Mouse (Mus musculus) intestine, embryonic 15.5 days (tissue): ENCODE data around the gene Fam210b. TPM values are rescaled to one million over a fixed set of nuclear protein-coding genes. Genes with fewer than 3 reads are reported as not detected.
"Not testable (repeated sequence)": the region's sequence is repeated elsewhere in the genome, so short reads cannot be mapped to it uniquely, and the experiment has no call there.

ENCODE experiments used
- ATAC-seq: fragments of 200-750 bp; cut with Nextera tagmentation; 2 replicates; pipeline ENCODE4 v1.8.0; 2017; ENCODE audit warnings: moderate TSS enrichment, moderate library complexity
- H3K27ac ChIP-seq: fragments of 300-500 bp; sonication (generic); 2 replicates; pipeline ENCODE4 v1.5.1; 2015; ENCODE audit warnings: mild to moderate bottlenecking, inconsistent platforms
- H3K27me3 ChIP-seq: fragments of 300-500 bp; sonication (generic); replicated peaks from 2 replicates; pipeline ENCODE4 v1.6.1; 2015; ENCODE audit warnings: inconsistent platforms
- H3K36me3 ChIP-seq: fragments of 300-500 bp; sonication (generic); 2 replicates; pipeline ENCODE4 v1.6.1; 2015; ENCODE audit warnings: inconsistent platforms
- H3K4me1 ChIP-seq: fragments of 300-500 bp; sonication (generic); replicated peaks from 2 replicates; pipeline ENCODE4 v1.6.1; 2015; ENCODE audit warnings: inconsistent platforms
- H3K4me2 ChIP-seq: fragments of 300-500 bp; sonication (generic); replicated peaks from 2 replicates; pipeline ENCODE4 v1.6.1; 2015; ENCODE audit warnings: mild to moderate bottlenecking, inconsistent platforms
- H3K4me3 ChIP-seq: fragments of 300-500 bp; sonication (generic); replicated peaks from 2 replicates; pipeline ENCODE4 v1.5.1; 2015; ENCODE audit warnings: inconsistent platforms
- H3K9ac ChIP-seq: fragments of 300-500 bp; sonication (generic); 2 replicates; pipeline ENCODE4 v1.6.1; 2015; ENCODE audit warnings: inconsistent platforms
- H3K9me3 ChIP-seq: fragments of 300-500 bp; sonication (generic); 2 replicates; pipeline ENCODE4 v1.6.1; 2016; ENCODE audit warnings: inconsistent platforms
- WGBS: fragments of 180-500 bp; shearing (Covaris S2); methylation state at CpG from one replicate; pipeline ENCODE4 v1.1.7; 2015; 5-methylcytosine and 5-hydroxymethylcytosine counted together
- polyA plus RNA-seq: library from polyadenylated mRNA; unstranded; fragments of >200 nt; fragmentation: Nextera tagmentation; extraction: Ambion mirVana; gene quantifications from 2 replicates; pipeline ENCODE4 v1.2.1, GENCODE M21; 2015

The Fam210b gene
- 14.5 and 15.1 TPM in 2 replicates for polyA plus RNA-seq

DNA sequence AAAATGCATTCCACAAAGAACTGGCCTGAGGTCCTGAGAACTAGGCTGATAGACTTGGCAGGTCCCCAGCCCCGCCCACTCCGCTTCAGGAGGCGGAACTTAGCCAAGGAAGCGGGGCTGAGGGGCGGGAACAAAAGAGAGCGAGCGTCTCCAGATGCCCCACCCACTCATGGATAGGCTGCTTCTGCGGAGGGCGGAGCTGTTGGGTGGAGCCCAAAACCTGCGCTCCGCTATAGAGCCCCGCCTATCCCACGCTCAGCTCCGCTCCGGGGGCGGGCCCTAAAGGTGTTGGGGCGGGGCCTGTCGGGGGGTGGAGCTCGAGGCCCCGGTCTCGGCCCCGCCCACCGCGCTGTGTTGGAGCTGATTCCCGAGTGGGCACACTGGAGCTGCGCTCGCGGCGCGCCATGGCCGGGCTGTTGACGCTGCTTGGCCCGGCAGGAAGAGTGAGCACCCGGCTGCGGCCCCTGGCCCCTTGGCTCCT, at the start of gene Fam210b:
TSS of gene Fam210b (plus strand) at position 308 of the 481 bp plus-strand sequence.
- ATAC-seq = peak; percentile 97
- Histone ChIP-seq H3K9me3 (no peaks in the 10 kb centered on the region), H3K9ac (peak within 1 kb of the TSS; percentile 66), H3K4me2 (peak within 1 kb of the TSS; percentile 96), H3K4me1 (peaks cover 29% of the 10 kb centered on the region), H3K36me3 (no peaks in the 10 kb centered on the region), H3K27ac (0 out of 2 replicates have a peak within 1 kb of the TSS, but pooled peaks have one; percentile 40), H3K4me3 (peak within 1 kb of the TSS; percentile 64), H3K27me3 (no peaks in the 10 kb centered on the region)
- WGBS = under 1% methylated on average over 35 of the region's 35 CpGs

DNA sequence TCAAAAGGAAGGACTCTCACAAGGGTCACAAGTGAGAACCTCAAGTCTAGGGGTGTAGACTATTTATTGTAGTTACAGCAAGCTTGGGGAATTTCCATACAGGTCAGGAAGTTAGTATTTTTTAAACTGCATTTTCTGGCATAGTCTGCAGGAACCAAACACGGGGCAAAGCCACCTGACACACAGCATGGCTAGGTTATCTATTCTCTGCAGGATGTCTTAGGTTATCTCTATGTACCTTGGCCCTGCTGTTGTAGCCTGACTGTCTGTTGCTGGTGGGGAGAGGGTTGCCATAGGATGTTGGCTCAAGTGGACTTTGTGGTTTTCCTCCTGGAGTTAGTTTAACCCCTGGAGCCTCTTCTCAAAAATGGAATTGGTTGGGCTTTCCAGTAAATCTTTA, 47.3 kb upstream of the Fam210b start:
- H3K9ac ChIP-seq = no peak overlapping the region
- H3K27me3 ChIP-seq = no peaks in the 10 kb centered on the region
- no peak for ATAC-seq
- H3K4me2 ChIP-seq = no peak overlapping the region
- H3K9me3 ChIP-seq = no peaks in the 10 kb centered on the region
- WGBS = 45% methylated on average over 1 of the region's 1 CpGs
- no peaks in the 10 kb centered on the region for H3K36me3 ChIP-seq
- H3K27ac ChIP-seq = no peak overlapping the region
- H3K4me3 ChIP-seq = no peak overlapping the region
- no peaks in the 10 kb centered on the region for H3K4me1 ChIP-seq

DNA sequence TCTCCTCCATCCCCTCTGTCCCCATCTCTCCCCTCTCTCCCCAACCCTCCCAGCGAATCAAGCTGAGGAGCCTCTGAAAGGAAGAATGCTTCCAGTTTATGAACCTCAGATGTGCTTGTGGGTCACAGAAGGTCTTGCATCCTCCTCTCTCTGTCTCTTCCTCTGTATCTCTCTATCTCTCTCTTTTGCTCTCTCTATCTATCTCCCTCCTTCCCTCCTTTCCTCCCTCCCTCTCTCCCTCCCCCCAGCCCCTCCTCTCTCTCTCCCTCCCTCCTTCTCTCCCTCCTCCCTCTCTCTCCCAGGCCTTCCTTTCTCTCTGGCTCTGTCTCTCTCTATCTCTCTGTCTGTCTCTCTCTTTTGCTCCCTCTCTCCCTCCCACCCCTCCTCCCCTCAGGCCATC, 46.8 kb upstream of the Fam210b start:
- H3K27me3 ChIP-seq = no peaks in the 10 kb centered on the region
- no peak overlapping the region for H3K9ac ChIP-seq
- no peak overlapping the region for H3K27ac ChIP-seq
- no peak for ATAC-seq
- H3K36me3 ChIP-seq = no peaks in the 10 kb centered on the region
- no peaks in the 10 kb centered on the region for H3K9me3 ChIP-seq
- no peak overlapping the region for H3K4me3 ChIP-seq
- no peak overlapping the region for H3K4me2 ChIP-seq
- H3K4me1 ChIP-seq = no peaks in the 10 kb centered on the region
- 50% methylated on average over 1 of the region's 1 CpGs for WGBS

DNA sequence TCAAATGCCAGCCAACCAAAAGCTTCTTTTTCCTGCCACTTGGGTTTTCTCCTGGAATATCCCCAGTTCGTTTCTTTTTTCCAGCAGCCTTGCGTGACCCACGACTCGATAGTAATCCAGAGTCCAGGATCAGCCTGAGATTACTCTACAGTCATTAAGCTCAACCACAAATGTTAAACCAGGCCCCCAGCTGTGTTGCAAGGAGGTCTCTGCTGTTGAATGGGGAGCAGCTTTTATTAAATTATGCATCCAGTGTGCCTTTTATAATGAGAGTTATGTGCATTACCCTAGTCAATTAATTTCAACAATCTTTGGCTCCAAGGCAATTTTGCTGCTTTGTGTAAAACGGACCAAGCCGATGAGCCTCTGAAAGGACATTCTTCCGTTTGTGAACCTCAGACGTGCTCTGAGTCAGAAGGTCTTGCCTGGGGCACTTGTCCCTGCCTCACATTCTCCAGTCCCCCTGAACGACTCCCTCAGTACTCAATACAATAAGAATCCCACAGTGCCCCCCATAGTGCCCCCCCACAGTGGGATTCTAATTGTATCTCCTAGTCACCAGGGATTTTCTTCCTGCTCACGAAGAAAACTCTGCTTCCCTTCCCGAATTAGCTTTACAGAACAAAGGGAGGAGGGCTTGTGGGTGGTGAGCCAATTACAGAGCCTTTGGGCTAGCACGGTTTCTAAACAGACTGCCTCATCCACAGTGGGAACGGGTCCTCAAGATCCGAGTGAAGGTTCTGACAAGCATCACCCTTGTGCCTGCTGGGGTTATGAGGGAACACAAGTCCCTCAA, 46.0 kb upstream of the Fam210b start:
- Histone ChIP-seq H3K27ac (no peak overlapping the region), H3K36me3 (no peaks in the 10 kb centered on the region), H3K4me3 (no peak overlapping the region), H3K4me2 (no peak overlapping the region), H3K4me1 (no peaks in the 10 kb centered on the region), H3K27me3 (no peaks in the 10 kb centered on the region), H3K9me3 (no peaks in the 10 kb centered on the region), H3K9ac (no peak overlapping the region)
- WGBS = 30% methylated on average over 14 of the region's 14 CpGs
- no peak for ATAC-seq

DNA sequence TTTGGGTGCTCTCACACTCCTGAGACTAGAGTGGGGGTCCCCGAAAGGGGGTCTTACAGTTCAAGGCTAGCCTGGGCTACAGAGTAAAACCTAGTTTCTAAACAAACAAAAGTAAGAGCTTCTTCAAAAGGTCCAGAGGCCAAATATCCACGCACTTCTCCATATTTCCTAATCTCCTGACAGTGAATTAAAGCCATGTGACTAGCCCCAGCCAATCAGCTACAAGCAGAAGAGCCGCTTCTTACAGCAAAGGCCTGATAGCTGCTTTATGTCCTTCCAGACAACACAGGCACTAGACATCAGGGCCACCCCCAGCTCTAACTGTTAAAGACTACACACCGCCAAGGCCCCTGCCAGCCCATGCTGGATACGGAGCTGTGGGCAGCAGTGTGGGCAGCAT, 43.0 kb upstream of the Fam210b start:
- no peaks in the 10 kb centered on the region for H3K27me3 ChIP-seq
- H3K36me3 ChIP-seq = no peaks in the 10 kb centered on the region
- WGBS = 80% methylated on average over 5 of the region's 5 CpGs
- no peak overlapping the region for H3K4me3 ChIP-seq
- no peaks in the 10 kb centered on the region for H3K9me3 ChIP-seq
- ATAC-seq = no peak
- H3K9ac ChIP-seq = no peak overlapping the region
- no peaks in the 10 kb centered on the region for H3K4me1 ChIP-seq
- H3K27ac ChIP-seq = no peak overlapping the region
- H3K4me2 ChIP-seq = no peak overlapping the region

DNA sequence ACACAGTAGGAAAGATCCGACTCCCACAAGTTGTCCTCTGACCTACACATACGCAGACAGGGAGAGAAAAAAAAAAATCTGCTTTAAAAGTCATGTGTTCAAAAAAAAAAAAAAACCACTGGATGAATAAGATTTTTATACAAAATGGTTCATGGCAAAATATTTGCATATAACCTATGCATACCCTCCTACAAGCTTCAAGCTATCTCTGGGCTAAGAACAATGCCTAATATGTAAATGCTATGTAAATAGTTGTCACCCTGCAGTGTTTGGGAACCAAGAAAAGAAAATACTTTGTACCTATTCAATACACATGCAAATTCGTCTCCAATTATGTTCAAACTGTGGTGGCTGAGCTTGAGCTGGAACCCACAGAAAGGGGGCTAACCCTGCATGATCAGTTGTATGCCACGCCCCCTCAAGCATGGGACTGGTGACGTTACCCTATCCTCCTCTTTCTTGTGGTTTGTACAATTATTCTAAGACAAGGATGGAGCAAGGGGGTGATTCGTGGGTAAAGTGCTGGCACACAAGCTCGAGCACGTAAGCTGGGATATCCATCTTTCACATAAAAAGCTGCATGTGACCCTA, 41.2 kb upstream of the Fam210b start:
- Histone ChIP-seq H3K4me3 (no peak overlapping the region), H3K36me3 (no peaks in the 10 kb centered on the region), H3K4me2 (no peak overlapping the region), H3K27me3 (no peaks in the 10 kb centered on the region), H3K9me3 (no peaks in the 10 kb centered on the region), H3K27ac (no peak overlapping the region), H3K9ac (no peak overlapping the region), H3K4me1 (no peaks in the 10 kb centered on the region)
- ATAC-seq = no peak
- 76% methylated on average over 8 of the region's 8 CpGs for WGBS

DNA sequence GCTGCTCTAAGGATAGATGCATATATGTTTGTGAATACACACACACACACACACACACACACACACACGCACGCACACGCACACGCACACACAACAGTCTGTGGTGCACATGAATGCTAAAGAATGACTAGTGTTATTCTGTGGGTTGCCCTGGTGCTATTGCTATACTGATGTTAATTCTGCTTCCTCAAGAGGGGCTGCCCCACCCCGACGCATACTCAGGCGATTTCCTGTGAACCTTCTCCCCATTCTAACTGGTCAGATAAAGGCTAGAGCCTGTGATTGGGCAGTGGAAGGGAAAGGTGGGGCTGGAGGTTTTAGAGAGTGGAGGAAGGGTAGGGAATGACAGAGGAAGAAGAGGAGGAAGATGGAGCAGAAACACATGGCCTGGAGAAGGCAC, 39.8 kb upstream of the Fam210b start:
- H3K9me3 ChIP-seq, H3K4me1 ChIP-seq, H3K9ac ChIP-seq, H3K27me3 ChIP-seq, H3K4me3 ChIP-seq, H3K27ac ChIP-seq, ATAC-seq, H3K4me2 ChIP-seq, H3K36me3 ChIP-seq: not testable (repeated sequence)
- 77% methylated on average over 7 of the region's 7 CpGs for WGBS

DNA sequence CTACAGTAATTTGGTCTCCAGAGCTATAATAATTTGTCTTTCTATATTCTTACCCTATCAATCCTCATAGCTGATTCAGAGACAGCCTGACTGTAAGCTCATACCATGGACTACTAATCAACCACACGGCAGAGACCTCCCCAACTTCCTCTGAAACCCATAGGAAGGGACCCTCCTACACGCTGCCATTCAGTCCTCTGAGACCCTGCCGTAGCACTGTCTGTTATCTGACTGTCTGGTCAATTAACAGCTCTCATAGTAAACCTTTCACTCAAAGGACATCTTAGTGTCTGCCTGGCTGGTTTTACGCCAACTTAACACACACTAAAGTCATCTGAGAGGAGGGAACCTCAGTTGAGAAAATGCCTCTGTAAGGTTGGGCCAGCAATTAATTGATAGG, 38.8 kb upstream of the Fam210b start:
- WGBS = 54% methylated on average over 4 of the region's 4 CpGs
- Histone ChIP-seq H3K9ac (no peak overlapping the region), H3K27me3 (no peaks in the 10 kb centered on the region), H3K4me3 (no peak overlapping the region), H3K9me3 (no peaks in the 10 kb centered on the region), H3K4me2 (no peak overlapping the region), H3K4me1 (no peaks in the 10 kb centered on the region), H3K27ac (no peak overlapping the region), H3K36me3 (no peaks in the 10 kb centered on the region)
- no peak for ATAC-seq

DNA sequence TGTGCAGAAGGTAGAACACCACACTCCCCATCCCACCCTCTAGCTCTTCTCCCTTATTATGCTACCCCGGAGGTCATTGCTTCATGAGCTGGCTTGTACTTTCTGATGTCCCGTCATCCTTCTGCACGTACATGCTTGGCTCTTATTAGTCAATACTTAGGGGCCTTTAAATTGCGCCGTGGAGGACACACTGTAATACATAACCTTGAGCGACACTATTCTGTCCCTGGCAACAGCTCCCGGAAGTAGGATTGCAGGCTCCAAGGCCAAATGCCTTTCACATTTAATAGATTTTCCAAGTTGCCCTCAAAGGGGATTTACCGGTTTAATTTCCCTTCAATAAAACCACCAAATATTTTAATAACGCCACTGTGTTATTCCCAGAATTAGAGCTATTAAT, 33.6 kb upstream of the Fam210b start:
- Histone ChIP-seq H3K4me1 (no peaks in the 10 kb centered on the region), H3K27me3 (no peaks in the 10 kb centered on the region), H3K9ac (no peak overlapping the region), H3K9me3 (no peaks in the 10 kb centered on the region), H3K36me3 (no peaks in the 10 kb centered on the region), H3K4me2 (no peak overlapping the region), H3K27ac (no peak overlapping the region), H3K4me3 (no peak overlapping the region)
- 85% methylated on average over 9 of the region's 9 CpGs for WGBS
- ATAC-seq = no peak

DNA sequence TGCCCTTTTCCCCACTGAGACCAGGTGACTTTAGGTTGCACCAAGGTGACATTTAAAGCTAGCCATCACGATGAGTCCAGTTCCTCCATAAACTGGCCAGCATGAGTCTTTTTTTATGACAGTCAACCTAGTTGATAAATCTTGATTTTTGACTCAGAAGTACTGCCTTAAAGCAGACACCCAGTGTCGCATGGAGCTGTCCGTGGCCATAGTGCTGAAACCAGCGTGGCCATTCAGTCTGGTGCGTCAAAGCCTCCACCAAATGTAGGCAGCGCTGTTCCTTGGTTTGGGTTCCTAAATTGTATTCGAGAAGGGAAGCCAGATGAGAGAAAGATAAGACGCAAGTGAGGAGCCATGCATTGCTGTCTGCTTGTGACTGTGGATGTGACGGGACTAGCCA, 24.5 kb upstream of the Fam210b start:
- WGBS = 13% methylated on average over 9 of the region's 9 CpGs
- ATAC-seq = no peak
- Histone ChIP-seq H3K4me1 (no peaks in the 10 kb centered on the region), H3K36me3 (no peaks in the 10 kb centered on the region), H3K4me2 (no peak overlapping the region), H3K27me3 (no peaks in the 10 kb centered on the region), H3K9me3 (no peaks in the 10 kb centered on the region), H3K27ac (no peak overlapping the region), H3K9ac (no peak overlapping the region), H3K4me3 (no peak overlapping the region)

DNA sequence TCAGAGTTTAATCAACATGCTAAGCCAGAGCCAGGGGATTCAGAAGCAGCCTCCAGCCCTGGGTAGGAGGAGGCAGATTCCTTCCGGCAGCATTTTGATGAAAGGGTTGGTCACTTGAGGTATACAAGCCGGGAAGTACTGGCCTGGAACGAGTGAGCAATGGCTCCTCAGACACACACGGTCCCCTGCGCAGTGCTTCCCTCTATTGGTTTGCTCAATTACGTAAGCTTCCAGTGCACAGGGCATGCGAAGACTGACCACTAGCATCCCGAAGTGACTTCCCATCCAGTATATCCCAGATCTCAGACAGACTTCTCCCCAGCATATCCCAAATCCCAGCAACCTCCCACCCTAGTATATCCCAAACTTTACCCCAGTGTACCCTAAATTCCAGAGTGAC, 17.1 kb upstream of the Fam210b start:
- Histone ChIP-seq H3K4me1 (no peaks in the 10 kb centered on the region), H3K27me3 (peaks cover 13% of the 10 kb centered on the region; the same call in 1 of the 2 replicates), H3K27ac (no peak overlapping the region), H3K4me2 (no peak overlapping the region), H3K9ac (no peak overlapping the region), H3K9me3 (no peaks in the 10 kb centered on the region), H3K36me3 (no peaks in the 10 kb centered on the region), H3K4me3 (no peak overlapping the region)
- ATAC-seq = no peak
- 50% methylated on average over 8 of the region's 8 CpGs for WGBS

DNA sequence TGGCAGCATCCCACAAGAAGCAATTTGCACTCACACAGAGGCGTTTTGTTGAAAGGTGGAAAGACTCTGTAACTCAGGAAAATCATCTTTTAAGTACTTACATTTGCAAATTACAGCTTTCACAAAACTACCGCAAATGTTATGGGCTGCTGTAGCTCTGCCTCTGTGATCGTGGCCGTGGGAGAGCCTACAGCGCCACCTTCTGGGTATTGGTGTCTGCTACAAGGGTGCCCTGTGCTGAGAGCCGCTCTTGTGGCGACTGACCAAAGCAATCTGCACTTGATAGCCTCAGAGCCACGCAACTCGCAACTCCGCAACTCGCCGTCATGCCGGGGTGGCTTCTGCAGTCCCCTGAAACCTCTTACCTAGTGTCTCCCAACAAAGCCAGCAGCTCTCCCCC, 16.2 kb upstream of the Fam210b start:
- Histone ChIP-seq H3K36me3 (no peaks in the 10 kb centered on the region), H3K27ac (no peak overlapping the region), H3K4me1 (no peaks in the 10 kb centered on the region), H3K9ac (no peak overlapping the region), H3K9me3 (no peaks in the 10 kb centered on the region), H3K4me3 (no peak overlapping the region), H3K27me3 (peaks cover 13% of the 10 kb centered on the region; the same call in 1 of the 2 replicates), H3K4me2 (no peak overlapping the region)
- 4% methylated on average over 13 of the region's 13 CpGs for WGBS
- ATAC-seq = no peak; the same call in 1 of the 2 replicates
